Mouse (Mus musculus) left cerebral cortex, postnatal 14 days (tissue): ENCODE results near the gene Tcte1. TPM values are rescaled to one million over a fixed set of nuclear protein-coding genes. Genes with fewer than 3 reads are reported as not detected.

Source experiments
- total RNA-seq, 2 experiments: library from RNA; stranded (reverse); gene quantifications; 2 replicates each; pipeline ENCODE4 v1.2.3; 2021

The Tcte1 gene
- total RNA-seq, 2 experiments from 2014 or later: 0.68 to 1.1 TPM

Other genes with a start within 250 kb of the Tcte1 start
- 10 to 100 TPM; 49.5 to 49.7 TPM for gene Cdc5l, start 89.7 kb upstream of the Tcte1 start, total RNA-seq
- 1 to 10 TPM; 4.9 to 6.0 TPM for gene Spats1, start 48.0 kb upstream of the Tcte1 start, total RNA-seq
- 10 to 100 TPM; 23.0 to 24.4 TPM for gene Aars2, start 16.6 kb upstream of the Tcte1 start, total RNA-seq
- 100 to 1,000 TPM; 114 to 120 TPM for gene Tmem151b, start 26.2 kb downstream of the Tcte1 start, total RNA-seq
- 1 to 10 TPM; 1.8 to 2.0 TPM for gene Nfkbie, start 32.3 kb downstream of the Tcte1 start, total RNA-seq
- gene Slc35b2, start 40.4 kb downstream of the Tcte1 start, total RNA-seq: 10 to 100 TPM; 41.6 to 46.1 TPM
- gene Hsp90ab1, start 49.8 kb downstream of the Tcte1 start, total RNA-seq: 1,000 to 10,000 TPM; 1,454 to 1,586 TPM
- gene Slc29a1, start 76.2 kb downstream of the Tcte1 start, total RNA-seq: 10 to 100 TPM; 21.0 to 24.4 TPM
- gene Mymx, start 78.7 kb downstream of the Tcte1 start, total RNA-seq: not detected
- 1 to 10 TPM in 1 of 2 experiments, under 1 TPM in 1; 0.13 to 1.6 TPM for gene Capn11, start 135.9 kb downstream of the Tcte1 start, total RNA-seq
- gene Mrpl14, start 162.9 kb downstream of the Tcte1 start, total RNA-seq: 10 to 100 TPM; 42.9 to 46.3 TPM
- 100 to 1,000 TPM; 220 to 225 TPM for gene Tmem63b, start 163.5 kb downstream of the Tcte1 start, total RNA-seq
- gene 1600014C23Rik, start 210.4 kb downstream of the Tcte1 start, total RNA-seq: under 1 TPM in 1 of 2 experiments, not detected in 1; 0.77 TPM